Mouse (Mus musculus) bone marrow, adult 2 months (tissue): ENCODE measurements around the gene Brd4. TPM values are rescaled to one million over a fixed set of nuclear protein-coding genes. Genes with fewer than 3 reads are reported as not detected.

Experiments used
- H3K27ac ChIP-seq: fragments of 200-500 bp; 2 replicates; pipeline ENCODE4 v1.5.1; 2012; ENCODE audit warnings: low read depth, mild to moderate bottlenecking, control low read depth, inconsistent platforms, low read length; ENCODE audit not compliant: control insufficient read depth, poor library complexity, insufficient read depth
- H3K4me1 ChIP-seq: fragments of 200-500 bp; 2 replicates; pipeline ENCODE4 v1.6.1; 2011; ENCODE audit warnings: low read length; ENCODE audit not compliant: control insufficient read depth, insufficient read depth
- H3K4me3 ChIP-seq: fragments of 200-500 bp; replicated peaks from 2 replicates; pipeline ENCODE3; 2011; ENCODE audit warnings: mild to moderate bottlenecking, low read depth, low read length, control low read depth; ENCODE audit not compliant: control insufficient read depth
- CTCF ChIP-seq: fragments of 200-500 bp; IDR thresholded peaks from 2 replicates; pipeline ENCODE4 v1.5.1; 2011; ENCODE audit warnings: low read length, control low read depth; ENCODE audit not compliant: control insufficient read depth, insufficient read depth
- POLR2A ChIP-seq: fragments of 200-500 bp; IDR thresholded peaks from 2 replicates; pipeline ENCODE4 v1.6.1; 2011; ENCODE audit warnings: low read depth, mild to moderate bottlenecking, control low read depth, low read length, borderline replicate concordance; ENCODE audit not compliant: control insufficient read depth
- WGBS: fragments of 180-500 bp; shearing (Covaris S2); methylation state at CpG from one replicate; pipeline ENCODE4 v1.1.7; 2018; 5-methylcytosine and 5-hydroxymethylcytosine counted together
- polyA plus RNA-seq: library from polyadenylated mRNA; stranded (reverse); fragments of >200 nt; gene quantifications from 2 replicates; pipeline ENCODE4 v1.2.4, GENCODE M21; 2011; ENCODE audit warnings: low replicate concordance; ENCODE audit not compliant: missing spikeins, insufficient read depth, insufficient read length

Brd4 gene
- polyA plus RNA-seq, 1 experiment = 129 TPM

DNA sequence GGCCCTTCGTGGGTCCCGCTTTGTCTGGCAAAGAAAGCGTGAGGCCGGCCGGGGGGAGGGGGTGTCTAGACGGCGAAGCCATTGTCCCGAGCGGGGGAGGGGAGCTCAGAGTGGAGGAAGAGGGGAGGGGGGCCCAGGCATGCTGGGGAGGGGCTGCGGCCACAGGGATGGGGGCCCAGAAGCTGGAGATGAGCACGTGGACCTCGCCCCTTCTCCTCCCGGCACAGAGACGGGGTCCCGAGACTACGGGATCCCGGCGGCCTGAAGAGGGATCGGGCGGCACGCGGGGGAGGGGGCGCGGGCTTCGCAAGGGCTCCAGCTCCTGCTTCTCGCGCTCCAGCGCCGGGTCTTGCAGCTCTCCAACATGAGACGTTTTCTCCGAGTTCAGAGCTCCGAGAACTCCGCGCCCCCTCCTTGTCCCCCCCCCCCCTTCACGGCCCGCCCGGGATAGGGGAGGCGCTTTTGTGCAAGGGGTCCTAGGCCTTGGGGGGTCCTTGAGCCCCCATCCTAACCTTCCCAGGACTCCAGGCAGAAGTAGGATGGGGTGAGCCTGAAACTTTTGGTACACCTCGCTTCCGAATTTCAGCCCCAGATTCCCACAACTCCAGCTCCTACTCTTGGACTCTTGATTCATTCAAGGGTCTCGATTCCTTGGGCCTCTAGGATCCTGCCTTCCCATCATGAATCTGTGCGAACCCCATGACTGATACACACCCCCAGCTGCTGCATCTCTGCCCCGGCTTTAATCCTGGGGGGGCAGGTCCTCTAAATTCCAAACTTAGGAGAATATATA, 118.5 kb downstream of the Brd4 start:
- no peak overlapping the region for H3K27ac ChIP-seq
- no peak for TF ChIP-seq POLR2A
- TF ChIP-seq CTCF = no peak
- no peak overlapping the region for H3K4me3 ChIP-seq
- WGBS = 6% methylated on average over 43 of the region's 43 CpGs
- H3K4me1 ChIP-seq = peaks cover 9% of the 10 kb centered on the region

DNA sequence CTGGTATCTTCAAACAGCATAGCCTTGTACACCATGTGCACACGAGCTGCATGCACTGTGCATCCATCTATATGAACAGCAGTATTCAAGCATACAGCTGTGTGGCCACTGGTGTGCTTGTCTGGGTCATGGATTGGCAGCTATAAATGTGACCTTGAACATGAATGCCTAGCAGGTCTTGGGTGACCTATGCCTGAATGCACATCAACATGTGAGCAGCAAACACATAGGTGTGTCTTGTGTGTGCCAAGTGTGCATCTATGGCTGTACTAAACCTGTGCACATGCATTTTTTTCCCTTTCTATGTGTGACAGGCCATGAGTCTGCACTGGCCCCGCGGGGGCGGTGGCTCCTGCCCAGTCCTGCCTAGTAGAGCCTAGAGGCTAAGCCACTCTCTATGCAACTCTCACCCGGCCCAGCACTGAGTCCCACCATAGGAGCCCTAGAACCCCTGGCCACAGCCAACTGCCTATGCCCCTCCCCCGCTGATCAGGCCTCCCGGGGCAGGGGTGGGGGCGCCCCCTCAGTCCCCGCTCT, 119.2 kb downstream of the Brd4 start:
- WGBS = 30% methylated on average over 9 of the region's 9 CpGs
- H3K27ac ChIP-seq = no peak overlapping the region
- H3K4me1 ChIP-seq = peaks cover 9% of the 10 kb centered on the region
- H3K4me3 ChIP-seq = no peak overlapping the region
- no peak for TF ChIP-seq POLR2A
- no peak for TF ChIP-seq CTCF

DNA sequence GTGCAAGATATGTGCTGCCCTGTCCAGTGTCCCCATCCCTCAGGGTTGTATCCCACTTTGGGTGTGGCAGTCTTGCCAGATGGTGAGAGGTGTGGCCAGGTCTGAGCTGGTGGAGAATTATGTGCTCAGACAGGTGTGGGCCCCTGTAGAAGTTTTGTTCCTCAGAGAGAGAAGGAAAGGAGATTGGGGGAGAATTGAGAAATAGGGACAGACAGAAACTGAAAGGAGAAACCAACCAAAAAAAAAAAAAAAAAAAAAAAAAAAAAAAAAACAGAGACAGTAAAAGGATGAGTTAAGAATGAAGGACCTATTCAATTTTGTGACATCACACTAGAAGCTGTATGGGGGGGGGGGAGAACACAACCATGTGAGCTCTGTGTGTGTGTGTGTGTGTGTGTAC, 119.7 kb downstream of the Brd4 start:
- Histone ChIP-seq H3K4me1 (peaks cover 8% of the 10 kb centered on the region), H3K4me3 (no peak overlapping the region), H3K27ac (no peak overlapping the region)
- TF ChIP-seq POLR2A (no peak), CTCF (no peak)

DNA sequence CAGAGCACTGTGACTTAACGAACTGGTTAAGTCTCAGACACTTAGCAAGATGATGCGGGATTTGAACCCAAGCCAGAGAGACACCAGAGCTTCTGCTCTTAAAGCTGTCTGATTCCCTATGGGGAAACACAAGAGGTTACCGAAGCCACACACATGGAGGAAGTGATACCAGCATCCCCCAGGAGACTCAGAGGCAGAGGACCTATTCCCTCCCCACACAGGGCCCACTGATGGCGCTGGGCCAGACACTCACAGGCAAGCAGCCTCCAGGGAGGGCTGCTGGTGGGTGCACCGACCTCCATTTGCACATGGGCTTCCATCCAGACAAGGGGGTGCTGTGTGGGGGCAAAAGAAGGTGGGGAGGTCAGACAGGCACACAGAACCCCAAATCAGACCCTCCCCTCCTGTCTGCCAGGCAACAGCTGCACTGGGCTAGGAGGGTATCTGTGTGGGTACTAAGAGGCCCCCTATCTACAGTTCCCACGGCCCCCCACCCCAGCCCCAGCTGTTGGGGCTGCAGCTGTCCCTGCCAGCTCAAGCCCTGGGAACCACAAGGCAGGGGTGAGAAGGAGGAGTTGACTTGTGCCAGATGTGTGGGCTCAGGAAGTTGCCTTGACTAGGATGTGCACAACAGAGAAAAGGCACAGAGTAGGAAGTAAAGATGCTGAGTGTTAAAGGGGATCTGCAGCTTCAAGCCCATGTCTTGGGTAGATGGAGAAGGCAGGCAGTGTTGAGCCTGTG, 120.4 kb downstream of the Brd4 start:
- peak overlapping the region; percentile 20; the same call in 1 of the 2 replicates for H3K27ac ChIP-seq
- TF ChIP-seq CTCF = no peak
- TF ChIP-seq POLR2A = no peak
- H3K4me1 ChIP-seq = peaks cover 6% of the 10 kb centered on the region
- 15% methylated on average over 6 of the region's 6 CpGs for WGBS
- H3K4me3 ChIP-seq = no peak overlapping the region

DNA sequence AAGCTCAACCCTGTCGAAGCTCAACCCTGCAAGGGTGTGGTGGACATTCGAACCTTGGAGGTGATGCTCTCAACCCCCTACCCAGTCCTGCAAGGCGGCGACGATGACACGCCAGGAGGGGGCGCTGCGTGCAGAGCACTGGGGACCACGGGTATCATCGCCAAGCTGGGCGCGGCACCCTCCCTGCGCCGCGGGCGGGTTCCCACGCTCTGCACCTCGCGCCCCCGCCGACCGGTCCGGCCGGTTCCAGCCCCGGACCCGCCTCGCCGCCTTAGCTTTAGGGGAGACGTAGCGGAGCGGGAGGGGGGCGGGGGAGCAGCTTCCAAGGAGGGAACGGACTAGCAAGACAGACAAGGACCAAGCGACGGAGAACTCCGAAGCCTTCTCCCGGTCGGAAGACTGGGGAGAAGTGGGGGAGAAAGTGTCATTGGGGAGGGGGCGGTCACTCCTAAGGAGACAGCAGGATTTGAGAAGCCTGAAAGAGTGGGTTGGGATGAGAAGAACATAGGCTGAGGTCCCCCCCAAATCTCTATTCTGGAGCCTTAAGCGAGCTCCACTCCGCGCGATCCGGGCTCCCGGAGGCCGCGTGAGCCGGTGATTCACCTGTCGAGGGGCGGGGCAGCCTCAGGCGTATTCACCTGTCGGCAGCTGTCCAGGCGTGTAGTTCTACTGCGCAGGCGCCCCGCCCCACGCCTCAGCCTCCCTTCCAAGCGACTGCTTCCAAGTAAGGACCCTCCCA, 122.2 kb downstream of the Brd4 start:
- Histone ChIP-seq H3K4me1 (peaks cover 6% of the 10 kb centered on the region), H3K4me3 (no peak overlapping the region), H3K27ac (no peak overlapping the region)
- no peak for TF ChIP-seq POLR2A
- TF ChIP-seq CTCF = peak; percentile 62
- WGBS = 8% methylated on average over 58 of the region's 58 CpGs

DNA sequence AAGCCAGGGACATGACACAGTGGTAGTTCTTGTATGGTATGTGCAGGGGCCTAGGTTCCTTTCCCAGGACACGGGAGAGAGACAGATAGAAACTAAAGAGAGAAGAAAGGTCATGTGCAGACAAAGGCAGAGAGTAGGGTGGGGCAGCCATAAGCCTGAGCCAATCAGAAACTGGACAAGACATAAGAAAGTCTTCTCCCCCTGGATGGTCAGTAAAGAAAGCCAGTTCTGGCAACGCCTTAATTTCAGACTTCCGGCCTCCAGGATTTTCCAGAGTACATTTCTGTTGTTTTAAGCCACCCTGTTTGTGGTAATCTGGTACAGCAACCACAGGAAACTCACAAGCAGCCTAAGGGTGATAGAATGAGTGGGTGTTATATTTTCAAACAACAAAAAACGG, 123.6 kb downstream of the Brd4 start:
- WGBS = 55% methylated on average over 4 of the region's 4 CpGs
- H3K27ac ChIP-seq = no peak overlapping the region
- H3K4me3 ChIP-seq = no peak overlapping the region
- peaks cover 6% of the 10 kb centered on the region for H3K4me1 ChIP-seq
- TF ChIP-seq CTCF (no peak), POLR2A (no peak)

DNA sequence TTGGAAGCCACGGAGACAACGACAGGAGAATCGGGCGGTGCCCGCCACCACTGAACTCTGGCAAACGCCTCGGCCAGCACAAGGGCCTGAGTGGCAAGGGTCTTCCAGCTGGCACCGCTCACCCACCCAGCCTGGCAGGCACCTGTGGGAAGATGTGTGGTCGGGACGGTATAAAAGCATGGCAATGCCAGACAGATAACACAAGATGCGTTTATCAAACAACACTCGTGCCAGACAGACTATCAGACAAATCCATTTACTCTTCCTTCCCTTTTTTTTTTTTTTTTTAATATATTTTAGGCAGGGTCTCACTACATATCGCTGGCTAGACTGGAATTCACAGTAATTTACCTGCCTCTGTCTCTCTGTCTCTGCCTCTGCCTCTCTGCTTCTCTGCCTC, 125.7 kb downstream of the Brd4 start:
- 51% methylated on average over 13 of the region's 13 CpGs for whole genome bisulfite sequencing
- TF ChIP-seq POLR2A (no peak), CTCF (no peak)
- no peak overlapping the region for H3K27ac ChIP-seq
- no peak overlapping the region for H3K4me3 ChIP-seq
- H3K4me1 ChIP-seq = no peaks in the 10 kb centered on the region; the same call in 1 of the 2 replicates

DNA sequence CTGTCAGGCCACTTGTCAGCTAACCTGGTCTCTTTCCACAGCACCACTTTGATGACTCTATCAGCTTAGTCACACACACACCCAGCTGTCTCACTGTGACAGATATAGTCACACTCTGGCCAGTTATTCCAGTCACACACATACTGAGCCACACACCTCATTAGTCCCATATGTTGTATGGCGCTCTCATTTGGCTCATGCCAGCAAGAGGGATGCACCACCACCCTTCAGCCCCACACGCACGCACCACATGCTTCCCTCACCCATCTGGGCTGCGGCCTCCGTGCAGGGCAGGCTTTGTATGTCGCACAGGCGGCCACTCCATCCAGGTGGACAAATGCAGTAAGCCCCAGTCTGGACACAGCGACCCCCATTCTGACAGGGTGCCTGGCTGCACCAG, 137.8 kb downstream of the Brd4 start:
- TF ChIP-seq POLR2A (no peak), CTCF (no peak)
- no peak overlapping the region for H3K4me3 ChIP-seq
- no peak overlapping the region for H3K27ac ChIP-seq
- H3K4me1 ChIP-seq = no peaks in the 10 kb centered on the region; the same call in 1 of the 2 replicates
- 89% methylated on average over 8 of the region's 8 CpGs for WGBS

Other genes starting within 250 kb of the Brd4 start
- gene Rrp1b, start 248.6 kb downstream of the Brd4 start, polyA plus RNA-seq = 18.1 and 40.3 TPM in 2 replicates
- gene Hsf2bp, start 248.4 kb downstream of the Brd4 start, polyA plus RNA-seq = 0.66 and 6.8 TPM in 2 replicates
- 3.7 and 7.2 TPM in 2 replicates for gene Notch3, start 117.9 kb downstream of the Brd4 start, polyA plus RNA-seq
- 0.93 TPM in 1 of 2 replicates, not detected in the other for gene Ephx3, start 95.2 kb downstream of the Brd4 start, polyA plus RNA-seq
- gene Akap8, start 36.5 kb upstream of the Brd4 start, polyA plus RNA-seq = 76.5 and 113 TPM in 2 replicates
- 141 and 225 TPM in 2 replicates for gene Akap8l, start 65.9 kb upstream of the Brd4 start, polyA plus RNA-seq
- 11.8 and 15.5 TPM in 2 replicates for gene Wiz, start 104.7 kb upstream of the Brd4 start, polyA plus RNA-seq
- gene Rasal3, start 118.9 kb upstream of the Brd4 start, polyA plus RNA-seq = 20.7 and 58.8 TPM in 2 replicates
- 0.95 and 3.4 TPM in 2 replicates for gene Pglyrp2, start 139.4 kb upstream of the Brd4 start, polyA plus RNA-seq
- 0.88 and 0.95 TPM in 2 replicates for gene Cyp4f39, start 168.0 kb upstream of the Brd4 start, polyA plus RNA-seq
- gene Cyp4f17, start 221.3 kb upstream of the Brd4 start, polyA plus RNA-seq = 2.1 and 3.3 TPM in 2 replicates